Mouse (Mus musculus): ENCODE data around the gene Vstm4.

The Vstm4 gene

DNA sequence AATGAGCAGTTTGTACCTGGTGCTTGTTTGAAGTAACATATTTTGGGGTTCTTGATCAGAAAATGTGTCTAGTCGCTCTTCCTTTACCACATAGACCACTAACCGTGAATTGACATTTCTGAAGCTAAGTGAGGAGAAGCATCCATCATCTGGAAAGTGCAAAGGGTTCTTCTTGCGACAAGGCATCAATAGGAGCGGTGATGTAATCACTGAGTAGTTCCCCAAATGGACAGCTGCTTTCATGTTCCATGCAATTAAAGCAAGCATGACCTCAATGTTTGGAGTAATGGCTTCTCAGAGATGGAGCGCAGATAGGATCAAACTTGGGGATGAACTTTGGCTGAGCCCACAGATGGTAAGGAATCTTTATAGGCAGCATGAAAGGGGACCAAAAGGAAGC, 82.7 kb downstream of the Vstm4 start:
- in situ Hi-C loops (cut with MboI, MseI), result no loop called here

DNA sequence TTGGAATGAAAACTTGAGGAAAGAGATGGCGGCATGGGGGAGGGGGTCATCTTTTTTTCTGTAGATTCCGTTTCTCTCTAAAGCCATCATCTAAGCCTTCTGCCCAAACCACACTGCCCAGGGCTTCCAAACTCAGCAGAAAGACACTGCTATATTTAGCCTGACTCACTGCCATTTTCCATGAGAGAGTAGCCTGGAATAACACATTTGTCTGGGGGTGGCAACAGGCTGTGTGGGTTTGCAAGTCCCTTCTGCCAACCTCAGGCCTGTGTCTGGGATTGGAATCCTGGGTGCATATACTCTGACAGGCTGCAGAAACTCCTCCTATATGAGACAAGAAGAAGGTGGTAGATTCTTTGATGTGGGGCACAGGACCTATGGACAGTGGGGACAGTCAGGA, 91.0 kb downstream of the Vstm4 start:
- in situ Hi-C loops (cut with MboI, MseI), result no loop called here

DNA sequence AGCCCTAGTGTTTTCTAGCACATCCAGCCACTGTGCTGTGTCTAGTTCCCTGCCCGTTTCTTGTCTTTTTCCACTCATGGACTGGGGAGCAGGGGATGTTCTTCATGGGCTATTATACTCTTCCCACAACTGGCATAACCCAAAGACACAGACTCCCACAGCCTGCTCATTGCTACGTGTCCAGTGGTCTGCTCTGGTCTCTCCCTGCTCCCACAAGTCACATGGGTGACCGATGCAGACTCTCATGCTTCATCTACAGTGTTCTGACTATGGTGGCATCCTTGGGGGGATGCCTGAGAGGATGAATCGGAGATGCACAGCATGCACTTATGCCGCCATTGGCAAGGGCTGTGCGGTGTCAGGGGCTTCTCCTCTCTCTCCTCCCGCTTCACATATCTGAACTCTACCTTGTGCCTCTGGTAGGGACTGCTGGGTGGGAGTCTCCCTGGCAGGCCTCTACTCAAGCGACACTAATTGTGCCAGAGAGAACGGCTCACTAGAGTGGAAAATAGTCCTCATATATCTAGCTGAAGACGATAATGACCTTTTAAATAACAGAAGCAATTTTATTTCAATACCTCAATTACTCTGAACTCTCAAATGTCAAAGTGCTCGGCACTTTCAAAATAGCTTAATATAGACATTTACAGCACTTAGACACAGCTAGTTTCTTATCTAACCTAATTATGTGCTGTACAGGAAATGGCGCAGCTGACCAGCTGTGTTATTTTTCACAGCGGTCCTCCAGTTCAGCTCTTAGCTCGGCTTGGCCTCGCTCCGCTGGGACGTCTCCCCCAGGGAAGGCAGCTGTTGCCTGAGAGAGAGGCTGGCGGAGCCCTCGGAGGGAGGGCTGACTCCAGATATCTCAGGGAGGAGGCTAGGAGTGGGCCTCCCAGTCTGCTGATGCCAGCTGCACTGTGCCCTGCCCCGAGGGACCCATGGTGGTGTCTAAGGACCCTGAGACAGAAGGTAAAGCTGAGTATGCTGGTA, 94.1 kb downstream of the Vstm4 start:
- in situ Hi-C loops (cut with MboI, MseI), result no loop called here

DNA sequence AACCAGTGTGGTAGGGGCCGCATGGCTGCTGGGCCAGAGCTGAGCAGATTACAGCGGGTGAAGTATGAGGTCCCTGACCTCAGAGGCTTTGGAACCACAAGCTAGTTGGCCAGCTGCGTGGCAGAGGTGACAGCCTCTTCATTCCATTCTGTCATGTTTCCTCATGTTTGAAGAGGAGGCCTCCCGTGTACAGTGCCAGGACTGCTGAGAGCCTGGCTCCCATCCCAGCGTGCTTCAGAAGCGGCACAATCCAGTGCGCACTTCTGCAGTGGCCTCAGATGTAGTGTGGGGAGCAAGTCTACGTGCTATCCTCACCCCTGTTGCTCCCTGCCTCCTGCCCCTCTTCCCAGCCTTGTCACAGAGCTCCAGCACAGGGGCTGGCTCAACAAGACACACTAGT, 99.9 kb downstream of the Vstm4 start:
- in situ Hi-C loops (cut with MboI, MseI), result no loop called here

DNA sequence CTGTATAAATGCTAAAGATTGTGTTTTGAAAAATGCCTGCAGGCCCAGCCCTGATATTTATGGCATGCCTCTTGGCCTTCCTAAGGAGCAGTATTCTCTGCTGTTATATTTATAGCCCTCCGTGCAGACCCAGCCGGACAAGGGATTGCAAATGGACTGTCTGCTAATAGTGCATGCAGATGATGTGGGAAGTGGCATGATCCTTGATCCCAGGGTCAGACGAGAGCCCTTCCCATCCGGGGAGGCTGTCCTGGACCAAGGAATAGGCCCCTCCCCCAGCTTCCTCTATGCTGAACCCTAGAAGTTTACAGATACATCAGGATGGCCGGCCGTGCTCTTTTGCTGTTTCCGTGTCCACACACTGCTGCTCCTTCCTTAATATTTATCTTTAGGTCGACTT, 102.1 kb downstream of the Vstm4 start:
- in situ Hi-C loops (cut with MboI, MseI), result no loop called here

DNA sequence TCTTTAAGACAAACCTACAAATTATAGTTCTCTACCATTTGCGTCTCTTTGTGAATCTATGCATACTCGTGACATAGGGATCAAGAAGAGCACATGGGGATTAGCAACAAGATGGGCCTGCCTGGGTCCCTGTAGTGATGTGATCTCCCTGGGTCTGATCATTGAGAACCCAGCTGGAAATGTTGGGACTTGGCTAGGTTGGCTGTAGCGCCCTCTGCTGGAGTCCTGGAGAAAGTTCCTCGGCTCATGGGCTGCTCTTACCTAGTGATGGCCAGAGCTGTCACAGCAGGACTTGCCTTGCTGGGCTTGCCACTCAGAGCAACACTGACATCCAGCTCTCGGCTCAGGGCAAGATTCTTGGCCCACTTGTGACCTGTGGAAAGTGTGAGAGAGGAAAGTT, 103.9 kb downstream of the Vstm4 start:
- in situ Hi-C loops (cut with MboI, MseI), result loop anchor here (10.0 kb wide), 1 partner anchor 426 kb away; no protein-coding TSS in a partner anchor

DNA sequence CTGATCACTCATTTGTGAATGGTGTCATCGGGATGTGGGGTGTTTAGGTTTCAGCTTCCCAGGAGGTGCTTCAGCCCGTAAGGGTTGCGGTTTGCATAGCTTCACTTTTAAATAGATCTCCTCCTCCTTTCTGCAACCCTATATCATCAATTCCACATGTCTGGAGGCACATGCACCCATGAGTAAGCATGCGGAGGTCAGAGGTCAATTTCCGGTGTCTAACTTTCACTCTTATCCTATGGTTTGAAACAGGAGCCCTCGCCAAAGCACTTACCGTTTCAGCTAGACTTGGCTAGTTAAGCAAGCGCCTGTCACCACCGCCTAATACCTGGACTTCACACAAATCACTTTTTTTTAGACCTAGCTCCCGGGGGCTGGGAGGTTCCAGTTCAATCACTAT, 108.2 kb downstream of the Vstm4 start:
- in situ Hi-C loops (cut with MboI, MseI), result loop anchor here (10.0 kb wide), 1 partner anchor 430 kb away; no protein-coding TSS in a partner anchor

DNA sequence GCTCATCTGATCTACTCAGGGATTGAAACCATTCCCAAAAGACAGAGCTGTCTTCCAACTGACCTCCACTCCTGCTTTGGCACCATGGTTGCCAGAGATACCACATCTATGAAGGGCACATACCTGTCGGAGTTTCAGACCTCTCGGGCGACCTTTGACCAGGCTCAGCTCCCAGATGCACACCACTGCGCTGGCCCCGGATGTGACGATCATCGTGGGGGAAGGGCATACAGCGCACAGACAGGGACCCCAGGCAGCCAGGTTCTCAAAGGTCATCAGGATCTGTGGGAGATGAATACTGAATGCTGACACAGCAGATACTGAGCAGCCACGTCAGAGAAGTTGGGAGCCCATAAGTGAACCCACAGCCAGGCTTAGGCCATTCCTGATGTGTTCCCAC, 114.1 kb downstream of the Vstm4 start:
- in situ Hi-C loops (cut with MboI, MseI), result no loop called here

DNA sequence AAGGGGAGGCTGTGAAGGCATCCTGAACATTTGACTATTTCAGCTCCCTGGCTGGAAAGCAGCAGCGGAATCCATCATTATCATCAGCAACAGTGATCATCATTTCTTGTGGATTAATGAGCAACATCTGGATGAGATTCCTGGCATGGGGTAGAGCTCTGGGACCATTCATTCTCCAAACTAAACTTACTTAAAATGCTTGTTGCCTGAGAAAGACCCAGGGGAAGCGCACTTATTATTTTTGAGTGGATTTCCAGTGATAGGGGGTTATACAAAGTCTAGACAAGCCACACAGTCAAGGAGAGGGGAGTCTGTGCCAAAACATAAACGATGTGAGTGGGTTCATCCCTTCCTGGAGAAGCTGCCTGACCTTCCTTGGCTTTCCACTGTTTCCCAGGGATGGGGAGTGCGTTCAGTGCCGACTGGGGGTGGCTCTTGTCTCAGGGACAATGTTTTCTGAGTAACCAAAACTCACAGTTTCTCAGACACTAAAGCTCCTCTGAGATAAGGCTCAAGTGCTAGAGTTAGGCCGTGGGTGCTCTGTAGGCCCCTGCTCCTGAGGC, 127.7 kb downstream of the Vstm4 start:
- in situ Hi-C loops (cut with MboI, MseI), result no loop called here

DNA sequence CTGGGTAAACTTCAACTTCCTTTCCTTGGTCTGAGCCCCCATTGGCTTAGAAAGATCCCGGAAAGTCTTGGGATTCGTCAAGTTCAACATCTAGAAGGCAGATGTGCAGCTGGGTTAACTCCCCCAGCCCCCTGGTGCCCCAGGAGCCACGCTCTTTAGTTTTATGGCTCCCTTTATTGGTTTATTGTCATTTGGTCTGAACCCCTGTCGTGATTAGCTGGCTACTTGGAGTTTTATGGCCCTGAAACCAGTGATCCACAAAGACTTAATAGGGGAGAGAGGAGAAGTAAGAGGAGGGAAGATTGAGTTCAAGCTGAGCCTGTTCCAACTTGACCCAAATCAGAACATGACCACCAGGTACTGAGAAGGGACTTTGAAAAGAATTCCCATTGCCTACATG, 130.1 kb downstream of the Vstm4 start:
- in situ Hi-C loops (cut with MboI, MseI), result loop anchor here (5.0 kb wide), 1 partner anchor 94 kb away; no protein-coding TSS in a partner anchor
